ENCODE assay signal across 14 mouse cellular contexts in the genomic region with DNA sequence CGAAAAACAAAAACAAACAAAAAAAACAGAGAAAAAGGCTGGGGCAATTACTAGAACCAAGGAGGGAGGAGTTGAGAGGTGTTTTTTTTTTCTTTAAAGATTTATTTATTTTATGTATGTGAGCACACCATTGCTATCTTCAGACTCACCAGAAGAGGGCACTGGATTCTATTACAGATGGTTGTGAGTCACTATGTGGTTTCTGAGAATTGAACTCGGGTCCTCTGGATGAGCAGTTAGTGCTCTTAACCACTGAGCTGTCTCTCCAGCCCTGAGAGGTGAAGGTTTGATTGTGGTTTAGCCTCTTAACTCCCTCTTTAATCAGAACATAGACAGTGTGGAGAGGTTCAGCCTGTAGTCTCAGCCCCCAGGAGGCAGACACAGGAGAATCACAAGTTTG. TPM values are rescaled to one million over a fixed set of nuclear protein-coding genes. Genes with fewer than 3 reads are reported as not detected.
DNase-seq lines count a peak whose midpoint lies in the region; ATAC-seq and TF ChIP-seq lines count a peak whose summit lies in the region.
"Had no signal": no experiment of that assay in that cellular context is flagged by ENCODE, and none has a peak within 500 bp of the region (broad histone marks: within the 10 kb centered on the region; RNA-seq: fewer than 3 reads in every experiment).

No protein-coding gene starts in this region.

- 94% methylated on average over 2 of the region's 2 CpGs for WGBS in hindbrain, postnatal 0 days
- 80% methylated on average over 2 of the region's 2 CpGs for WGBS in hindbrain, embryonic 12.5 days
- WGBS in stomach, postnatal 0 days, result 86% methylated on average over 2 of the region's 2 CpGs

- no peak overlapping the region for H3K4me2 ChIP-seq in hindbrain, postnatal 0 days (ENCODE audit: low read depth, low read length)
- H3K4me2 ChIP-seq in hindbrain, embryonic 12.5 days (replicated peaks), result no peak overlapping the region
- H3K4me2 ChIP-seq in stomach, postnatal 0 days (replicated peaks; ENCODE audit: low read depth), result no peak overlapping the region
- H3K4me2 ChIP-seq: limb, embryonic 13.5 days had no signal

- H3K4me1 ChIP-seq in hindbrain, postnatal 0 days (ENCODE audit: insufficient read depth, low read length), result no peaks in the 10 kb centered on the region
- H3K4me1 ChIP-seq in hindbrain, embryonic 12.5 days, result peaks cover 6% of the 10 kb centered on the region
- H3K4me1 ChIP-seq in stomach, postnatal 0 days (replicated peaks; ENCODE audit: control insufficient read depth, insufficient read depth), result no peaks in the 10 kb centered on the region

- no peak overlapping the region for H3K4me3 ChIP-seq in hindbrain, postnatal 0 days (ENCODE audit: low read length)
- no peak overlapping the region for H3K4me3 ChIP-seq in hindbrain, embryonic 12.5 days
- H3K4me3 ChIP-seq in stomach, postnatal 0 days (ENCODE audit: low read depth, low read length), result no peak overlapping the region
- H3K4me3 ChIP-seq: limb, embryonic 13.5 days had no signal

- H3K9ac ChIP-seq in hindbrain, postnatal 0 days (replicated peaks; ENCODE audit: low read length), result no peak overlapping the region
- no peak overlapping the region for H3K9ac ChIP-seq in hindbrain, embryonic 12.5 days
- H3K9ac ChIP-seq in stomach, postnatal 0 days (ENCODE audit: low read length), result no peak overlapping the region
- H3K9ac ChIP-seq: limb, embryonic 13.5 days had no signal

- H3K27ac ChIP-seq in hindbrain, postnatal 0 days, result no peak overlapping the region
- H3K27ac ChIP-seq in hindbrain, embryonic 12.5 days, result no peak overlapping the region
- H3K27ac ChIP-seq in stomach, postnatal 0 days (replicated peaks), result no peak overlapping the region
- H3K27ac ChIP-seq: limb, embryonic 13.5 days had no signal

- peaks cover 54% of the 10 kb centered on the region for H3K36me3 ChIP-seq in hindbrain, postnatal 0 days (ENCODE audit: insufficient read depth, low read length)
- peaks cover 59% of the 10 kb centered on the region for H3K36me3 ChIP-seq in hindbrain, embryonic 12.5 days
- H3K36me3 ChIP-seq in stomach, postnatal 0 days (ENCODE audit: control insufficient read depth, insufficient read depth, low read length), result peaks cover 19% of the 10 kb centered on the region

- TF ChIP-seq CTCF in hindbrain, postnatal 0 days (IDR thresholded peaks at IDR 0.05; ENCODE audit: low read depth), result peak; percentile 45
- TF ChIP-seq CTCF in stomach, postnatal 0 days (IDR thresholded peaks at IDR 0.05; ENCODE audit: low read depth), result peak; percentile 58

- ATAC-seq in hindbrain, postnatal 0 days, result no peak
- no peak for ATAC-seq in hindbrain, embryonic 12.5 days (ENCODE audit: low FRiP score)
- no peak for ATAC-seq in stomach, postnatal 0 days (ENCODE audit: low FRiP score, low TSS enrichment)
- ATAC-seq: midbrain, embryonic 16.5 days had no signal

- DNase-seq in hindbrain, postnatal 0 days (ENCODE audit: low spot score), result no peak
- peak; percentile 25 for DNase-seq in retina, postnatal 1 day
- DNase-seq in retina, embryonic 14.5 days (ENCODE audit: low spot score), result no peak
- DNase-seq in NIH3T3 (ENCODE audit: low read depth), result peak; percentile 71
- DNase-seq in stomach, postnatal 0 days (ENCODE audit: low spot score), result no peak
- DNase-seq in gastrocnemius, adult 18-20 months (ENCODE audit: low spot score), result no peak
- no peak for DNase-seq in kidney, postnatal 36 days
- DNase-seq: heart, postnatal 10 days; kidney, postnatal 14 days; lung, postnatal 36 days; thymus, postnatal 4 days had no signal

- no peaks in the 10 kb centered on the region for H3K9me3 ChIP-seq in hindbrain, postnatal 0 days (ENCODE audit: low read length)
- H3K9me3 ChIP-seq in hindbrain, embryonic 12.5 days (replicated peaks), result no peaks in the 10 kb centered on the region
- no peaks in the 10 kb centered on the region for H3K9me3 ChIP-seq in stomach, postnatal 0 days (ENCODE audit: control insufficient read depth, low read length)
- H3K9me3 ChIP-seq: limb, embryonic 13.5 days had no signal

- no peak for TF ChIP-seq EP300 in stomach, postnatal 0 days (optimal IDR thresholded peaks at IDR 0.05)

- no peaks in the 10 kb centered on the region for H3K27me3 ChIP-seq in hindbrain, postnatal 0 days (ENCODE audit: insufficient read depth, low read length)
- no peaks in the 10 kb centered on the region for H3K27me3 ChIP-seq in hindbrain, embryonic 12.5 days
- H3K27me3 ChIP-seq in stomach, postnatal 0 days (ENCODE audit: control insufficient read depth, insufficient read depth, low read length), result no peaks in the 10 kb centered on the region
- H3K27me3 ChIP-seq: limb, embryonic 13.5 days had no signal

RNA-seq across cellular contexts. Expression of a gene that starts 5.9 kb away (rescaled TPM):
- 118 and 119 TPM in 2 replicates for total RNA-seq in hindbrain, postnatal 0 days (2014; rRNA removed)
- polyA plus RNA-seq in hindbrain, postnatal 0 days (2015; fragmentation: Nextera tagmentation; extraction: Ambion mirVana), result 128 and 129 TPM in 2 replicates
- 118 TPM in 2 replicates for polyA plus RNA-seq in hindbrain, embryonic 12.5 days (2016; fragmentation: Nextera tagmentation; extraction: Ambion mirVana)
- 81.9 and 82.0 TPM in 2 replicates for polyA plus RNA-seq in stomach, postnatal 0 days (2015; fragmentation: Nextera tagmentation; extraction: Ambion mirVana)
- 10 to 100 TPM; 11.3 to 13.5 TPM for total RNA-seq in gastrocnemius, adult 18-20 months (2021)

RNA-seq across cellular contexts. Expression of a gene that starts 40.0 kb away (rescaled TPM):
- total RNA-seq in hindbrain, postnatal 0 days (2014; rRNA removed), result 229 and 238 TPM in 2 replicates
- polyA plus RNA-seq in hindbrain, postnatal 0 days (2015; fragmentation: Nextera tagmentation; extraction: Ambion mirVana), result 4.1 and 4.9 TPM in 2 replicates
- 1.7 and 2.0 TPM in 2 replicates for polyA plus RNA-seq in hindbrain, embryonic 12.5 days (2016; fragmentation: Nextera tagmentation; extraction: Ambion mirVana)
- polyA plus RNA-seq in stomach, postnatal 0 days (2015; fragmentation: Nextera tagmentation; extraction: Ambion mirVana), result 0.04 and 0.08 TPM in 2 replicates
- 1 to 10 TPM; 1.3 to 1.7 TPM for total RNA-seq in gastrocnemius, adult 18-20 months (2021)

RNA-seq across cellular contexts. Expression of a gene that starts 45.0 kb away (rescaled TPM):
- 113 and 129 TPM in 2 replicates for total RNA-seq in hindbrain, postnatal 0 days (2014; rRNA removed)
- polyA plus RNA-seq in hindbrain, postnatal 0 days (2015; fragmentation: Nextera tagmentation; extraction: Ambion mirVana), result 105 and 107 TPM in 2 replicates
- polyA plus RNA-seq in hindbrain, embryonic 12.5 days (2016; fragmentation: Nextera tagmentation; extraction: Ambion mirVana), result 141 and 148 TPM in 2 replicates
- 82.8 and 87.7 TPM in 2 replicates for polyA plus RNA-seq in stomach, postnatal 0 days (2015; fragmentation: Nextera tagmentation; extraction: Ambion mirVana)
- 10 to 100 TPM; 22.4 to 23.4 TPM for total RNA-seq in gastrocnemius, adult 18-20 months (2021)

RNA-seq across cellular contexts. Expression of a gene that starts 50.0 kb away (rescaled TPM):
- total RNA-seq in hindbrain, postnatal 0 days (2014; rRNA removed), result 111 and 112 TPM in 2 replicates
- 56.7 and 65.3 TPM in 2 replicates for polyA plus RNA-seq in hindbrain, postnatal 0 days (2015; fragmentation: Nextera tagmentation; extraction: Ambion mirVana)
- 21.6 and 25.8 TPM in 2 replicates for polyA plus RNA-seq in hindbrain, embryonic 12.5 days (2016; fragmentation: Nextera tagmentation; extraction: Ambion mirVana)
- 45.9 and 65.4 TPM in 2 replicates for polyA plus RNA-seq in stomach, postnatal 0 days (2015; fragmentation: Nextera tagmentation; extraction: Ambion mirVana)
- under 1 TPM; 0.39 to 0.93 TPM for total RNA-seq in gastrocnemius, adult 18-20 months (2021)

RNA-seq across cellular contexts. Expression of a gene that starts 51.7 kb away (rescaled TPM):
- 483 and 524 TPM in 2 replicates for total RNA-seq in hindbrain, postnatal 0 days (2014; rRNA removed)
- 519 and 563 TPM in 2 replicates for polyA plus RNA-seq in hindbrain, postnatal 0 days (2015; fragmentation: Nextera tagmentation; extraction: Ambion mirVana)
- 1,725 and 1,814 TPM in 2 replicates for polyA plus RNA-seq in hindbrain, embryonic 12.5 days (2016; fragmentation: Nextera tagmentation; extraction: Ambion mirVana)
- 469 and 472 TPM in 2 replicates for polyA plus RNA-seq in stomach, postnatal 0 days (2015; fragmentation: Nextera tagmentation; extraction: Ambion mirVana)
- total RNA-seq in gastrocnemius, adult 18-20 months (2021), result 10 to 100 TPM; 42.2 to 45.6 TPM

Comparison
In these comparisons a context has a peak if more than half of its experiments do, and no peak if none do; other contexts are left out.
1. DNase-seq: peak in retina, postnatal 1 day (single experiment) and NIH3T3 (single experiment); none in hindbrain, postnatal 0 days (single experiment), retina, embryonic 14.5 days (single experiment), stomach, postnatal 0 days (single experiment), gastrocnemius, adult 18-20 months (single experiment) and kidney, postnatal 36 days (0 of 2).